Mouse (Mus musculus) stomach, embryonic 16.5 days (tissue): ENCODE data around the gene Fgf22. TPM values are rescaled to one million over a fixed set of nuclear protein-coding genes. Genes with fewer than 3 reads are reported as not detected.

Experiments
- ATAC-seq: fragments of 200-750 bp; cut with Nextera tagmentation; 2 replicates; pipeline ENCODE4 v1.8.0; 2017; ENCODE audit warnings: moderate number of reproducible peaks, moderate TSS enrichment; ENCODE audit not compliant: insufficient read depth, low FRiP score
- H3K27ac ChIP-seq: fragments of 300-500 bp; sonication (generic); 2 replicates; pipeline ENCODE4 v1.5.1; 2014; ENCODE audit warnings: low read length
- H3K27me3 ChIP-seq: fragments of 300-500 bp; sonication (generic); 2 replicates; pipeline ENCODE4 v1.6.1; 2014; ENCODE audit warnings: low read length, control low read depth, mixed read lengths; ENCODE audit not compliant: control insufficient read depth, insufficient read depth
- H3K36me3 ChIP-seq: fragments of 300-500 bp; sonication (generic); 2 replicates; pipeline ENCODE4 v1.6.1; 2014; ENCODE audit warnings: low read length; ENCODE audit not compliant: control insufficient read depth, insufficient read depth
- H3K4me1 ChIP-seq: fragments of 300-500 bp; sonication (generic); 2 replicates; pipeline ENCODE4 v1.6.1; 2014; ENCODE audit warnings: low read length, control low read depth, mixed read lengths; ENCODE audit not compliant: control insufficient read depth, insufficient read depth
- H3K4me2 ChIP-seq: fragments of 300-500 bp; sonication (generic); 2 replicates; pipeline ENCODE4 v1.6.1; 2014; ENCODE audit warnings: low read depth, low read length, mixed read lengths
- H3K4me3 ChIP-seq: fragments of 300-500 bp; sonication (generic); replicated peaks from 2 replicates; pipeline ENCODE4 v1.5.1; 2014; ENCODE audit warnings: mild to moderate bottlenecking, low read length
- H3K9ac ChIP-seq: fragments of 300-500 bp; sonication (generic); 2 replicates; pipeline ENCODE4 v1.6.1; 2014; ENCODE audit warnings: low read length
- H3K9me3 ChIP-seq: fragments of 300-500 bp; sonication (generic); replicated peaks from 2 replicates; pipeline ENCODE4 v1.6.1; 2016; ENCODE audit warnings: low read length, control low read depth; ENCODE audit not compliant: control insufficient read depth
- WGBS: fragments of 180-500 bp; shearing (Covaris S2); extraction: QIAGEN DNeasy Blood & Tissue Kit; methylation state at CpG from one replicate; pipeline ENCODE4 v1.1.7; 2014; 5-methylcytosine and 5-hydroxymethylcytosine counted together
- polyA plus RNA-seq: library from polyadenylated mRNA; unstranded; fragments of >200 nt; fragmentation: Nextera tagmentation; extraction: Ambion mirVana; gene quantifications from 2 replicates; pipeline ENCODE4 v1.2.1, GENCODE M21; 2015

Fgf22 gene
- polyA plus RNA-seq, 1 experiment from 2014 or later: 0.37 TPM

DNA sequence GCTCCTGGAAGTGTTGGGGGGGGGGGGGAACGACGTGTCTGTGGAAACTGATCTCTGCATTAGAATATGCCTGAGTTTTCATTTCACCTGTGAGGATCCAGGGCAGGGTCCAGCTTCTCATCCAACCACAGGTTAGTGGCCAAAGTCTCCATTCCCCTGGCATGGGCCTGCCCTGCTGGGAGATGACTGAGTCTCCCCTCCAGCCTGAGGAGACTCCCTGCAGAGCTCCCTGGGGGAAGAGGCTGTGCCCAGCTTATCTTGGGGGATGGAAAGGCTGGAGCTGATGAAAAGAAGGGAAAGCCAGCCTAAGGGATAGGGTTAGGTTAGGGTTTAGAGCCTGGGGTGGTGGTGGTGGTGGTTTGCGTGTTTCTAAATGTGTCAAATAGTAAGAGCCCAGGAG lies 47.0 kb downstream of the Fgf22 start:
- H3K4me1 ChIP-seq: peaks cover 19% of the 10 kb centered on the region
- no peak overlapping the region for H3K27ac ChIP-seq
- 48% methylated on average over 3 of the region's 3 CpGs for WGBS

DNA sequence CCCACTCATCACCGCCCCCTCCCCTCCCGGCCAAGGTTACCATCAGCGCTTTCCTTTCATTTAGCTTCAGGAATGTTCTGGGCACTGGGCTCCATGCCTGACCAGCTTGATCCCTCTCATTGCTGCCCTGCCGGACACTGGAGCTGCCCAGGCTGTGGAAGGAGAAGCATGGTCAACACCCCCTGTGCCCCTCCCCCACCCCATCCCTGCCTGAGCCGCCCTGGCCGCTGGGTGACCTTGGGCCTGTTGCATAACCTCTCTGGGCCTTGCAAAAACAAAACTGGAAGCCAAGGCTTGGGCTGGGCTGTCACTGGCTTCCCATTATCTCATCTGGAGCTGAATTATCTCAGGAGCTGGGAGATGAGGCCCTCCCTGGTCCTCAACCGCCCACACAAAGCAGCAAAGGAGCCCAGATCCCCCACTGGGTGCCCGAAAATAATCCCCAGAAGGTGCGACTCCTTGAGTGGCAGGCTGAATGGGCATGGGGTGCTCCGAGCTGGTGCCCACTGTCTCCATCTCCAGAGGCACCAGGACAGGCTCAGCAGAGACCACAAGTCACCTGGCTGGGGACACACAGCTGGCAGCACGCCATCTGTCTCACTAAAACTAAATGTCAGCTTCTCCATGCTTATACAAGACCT lies 47.6 kb downstream of the Fgf22 start:
- no peak overlapping the region for H3K4me3 ChIP-seq
- H3K27me3 ChIP-seq: no peaks in the 10 kb centered on the region
- WGBS: 48% methylated on average over 11 of the region's 11 CpGs
- peaks cover 18% of the 10 kb centered on the region for H3K4me1 ChIP-seq
- no peak for ATAC-seq
- H3K9ac ChIP-seq: no peak overlapping the region
- no peaks in the 10 kb centered on the region for H3K9me3 ChIP-seq
- H3K4me2 ChIP-seq: no peak overlapping the region
- H3K36me3 ChIP-seq: no peaks in the 10 kb centered on the region
- H3K27ac ChIP-seq: no peak overlapping the region

More for the DNA sequence above, 47.0 kb downstream of the Fgf22 start:
- Histone ChIP-seq H3K36me3 (no peaks in the 10 kb centered on the region), H3K4me2 (no peak overlapping the region), H3K9me3 (no peaks in the 10 kb centered on the region), H3K27me3 (no peaks in the 10 kb centered on the region), H3K9ac (no peak overlapping the region), H3K4me3 (no peak overlapping the region)
- ATAC-seq: no peak

GRCm38 (mm10) chr10:79803716-79804323 lies 48.9 kb downstream of the Fgf22 start:
- H3K4me3 ChIP-seq: no peak overlapping the region
- no peaks in the 10 kb centered on the region for H3K36me3 ChIP-seq
- peaks cover 18% of the 10 kb centered on the region for H3K4me1 ChIP-seq
- H3K9ac ChIP-seq: peak overlapping the region; percentile 22; the same call in 1 of the 2 replicates
- no peaks in the 10 kb centered on the region for H3K27me3 ChIP-seq
- 24% methylated on average over 29 of the region's 29 CpGs for WGBS
- no peak overlapping the region for H3K27ac ChIP-seq
- H3K4me2 ChIP-seq: peak overlapping the region; percentile 16
- no peak for ATAC-seq
- no peaks in the 10 kb centered on the region for H3K9me3 ChIP-seq

GRCm38 (mm10) chr10:79805636-79806035 lies 50.8 kb downstream of the Fgf22 start:
- Histone ChIP-seq H3K4me1 (peaks cover 18% of the 10 kb centered on the region), H3K27me3 (no peaks in the 10 kb centered on the region), H3K4me2 (no peak overlapping the region), H3K9me3 (no peaks in the 10 kb centered on the region), H3K36me3 (no peaks in the 10 kb centered on the region), H3K4me3 (no peak overlapping the region), H3K9ac (no peak overlapping the region), H3K27ac (no peak overlapping the region)
- ATAC-seq: no peak
- 55% methylated on average over 11 of the region's 11 CpGs for WGBS

DNA sequence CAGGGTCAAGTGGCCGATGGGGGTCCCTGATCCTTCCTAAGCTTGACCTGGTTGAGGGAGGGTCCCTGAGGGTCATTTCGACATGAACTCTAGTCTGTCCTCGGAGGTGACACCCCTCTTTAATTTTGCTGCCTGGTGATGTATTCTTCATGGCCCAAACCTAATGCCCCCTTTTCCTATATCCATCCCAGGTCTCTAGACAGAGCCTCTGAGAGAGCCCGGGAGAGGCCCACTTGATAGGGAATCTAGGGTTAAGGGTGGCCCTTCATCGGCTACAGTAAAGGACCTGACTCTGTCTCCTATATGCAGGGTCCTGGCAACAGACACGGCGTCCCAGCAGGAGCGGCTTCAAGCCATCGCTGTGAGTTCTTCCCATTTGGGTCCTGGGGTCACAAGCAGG lies 51.5 kb downstream of the Fgf22 start:
- no peak for ATAC-seq
- H3K4me2 ChIP-seq: no peak overlapping the region
- no peaks in the 10 kb centered on the region for H3K9me3 ChIP-seq
- H3K27ac ChIP-seq: no peak overlapping the region
- H3K27me3 ChIP-seq: no peaks in the 10 kb centered on the region
- H3K9ac ChIP-seq: no peak overlapping the region
- no peaks in the 10 kb centered on the region for H3K36me3 ChIP-seq
- H3K4me1 ChIP-seq: peaks cover 18% of the 10 kb centered on the region
- H3K4me3 ChIP-seq: no peak overlapping the region
- WGBS: 80% methylated on average over 9 of the region's 9 CpGs

DNA sequence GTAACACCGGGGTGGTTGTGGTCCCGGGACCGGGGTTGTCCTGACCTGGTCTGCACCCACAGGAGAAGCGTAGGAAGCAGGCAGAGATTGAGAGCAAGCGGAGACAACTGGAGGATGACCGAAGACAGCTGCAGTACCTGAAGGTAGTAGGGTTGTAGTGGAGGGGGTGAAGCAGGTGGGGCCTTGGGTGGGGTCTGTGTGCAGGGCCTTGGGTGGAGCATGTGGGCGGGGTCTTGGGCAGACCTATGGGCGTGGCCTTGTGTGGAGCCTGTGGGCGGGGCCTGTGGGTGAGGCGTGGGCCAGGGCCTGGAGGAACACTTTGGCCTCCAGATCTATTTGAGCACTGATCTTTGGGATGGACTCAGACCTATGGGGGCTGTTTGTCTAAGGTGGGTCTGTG lies 52.1 kb downstream of the Fgf22 start:
- Histone ChIP-seq H3K4me1 (peaks cover 18% of the 10 kb centered on the region), H3K36me3 (no peaks in the 10 kb centered on the region), H3K4me2 (no peak overlapping the region), H3K9ac (no peak overlapping the region), H3K4me3 (no peak overlapping the region), H3K9me3 (no peaks in the 10 kb centered on the region), H3K27ac (no peak overlapping the region), H3K27me3 (no peaks in the 10 kb centered on the region)
- WGBS: 79% methylated on average over 10 of the region's 10 CpGs
- peak; percentile 48; the same call in 1 of the 2 replicates for ATAC-seq

GRCm38 (mm10) chr10:79807826-79808225 lies 53.0 kb downstream of the Fgf22 start:
- no peaks in the 10 kb centered on the region for H3K27me3 ChIP-seq
- H3K4me3 ChIP-seq: no peak overlapping the region
- 70% methylated on average over 11 of the region's 11 CpGs for WGBS
- peak overlapping the region; percentile 17; the same call in 1 of the 2 replicates for H3K27ac ChIP-seq
- no peak overlapping the region for H3K9ac ChIP-seq
- no peak overlapping the region for H3K4me2 ChIP-seq
- peaks cover 14% of the 10 kb centered on the region for H3K4me1 ChIP-seq
- no peaks in the 10 kb centered on the region for H3K36me3 ChIP-seq
- H3K9me3 ChIP-seq: no peaks in the 10 kb centered on the region
- ATAC-seq: no peak; the same call in 1 of the 2 replicates

Other genes with a start within 250 kb of the Fgf22 start
- 69.9 and 88.4 TPM in 2 replicates for gene Plpp2, start 221.3 kb upstream of the Fgf22 start, polyA plus RNA-seq
- gene Mier2, start 199.9 kb upstream of the Fgf22 start, polyA plus RNA-seq: 40.7 and 46.8 TPM in 2 replicates
- gene Theg, start 167.7 kb upstream of the Fgf22 start, polyA plus RNA-seq: not detected in 2 replicates
- gene C2cd4c, start 141.1 kb upstream of the Fgf22 start, polyA plus RNA-seq: 0.03 TPM in 1 of 2 replicates, not detected in the other
- gene Shc2, start 117.2 kb upstream of the Fgf22 start, polyA plus RNA-seq: 3.0 and 3.2 TPM in 2 replicates
- gene Odf3l2, start 109.3 kb upstream of the Fgf22 start, polyA plus RNA-seq: not detected in 2 replicates
- 33.7 and 41.9 TPM in 2 replicates for gene Madcam1, start 90.5 kb upstream of the Fgf22 start, polyA plus RNA-seq
- 47.4 and 53.2 TPM in 2 replicates for gene Tpgs1, start 85.7 kb upstream of the Fgf22 start, polyA plus RNA-seq
- 84.6 and 86.3 TPM in 2 replicates for gene Cdc34, start 72.9 kb upstream of the Fgf22 start, polyA plus RNA-seq
- gene Gzmm, start 66.1 kb upstream of the Fgf22 start, polyA plus RNA-seq: 0.31 and 0.44 TPM in 2 replicates
- gene Bsg, start 50.6 kb upstream of the Fgf22 start, polyA plus RNA-seq: 983 and 1,041 TPM in 2 replicates
- gene Hcn2, start 38.4 kb upstream of the Fgf22 start, polyA plus RNA-seq: not detected in 2 replicates
- gene Polrmt, start 8.5 kb upstream of the Fgf22 start, polyA plus RNA-seq: 33.3 and 40.9 TPM in 2 replicates
- gene Rnf126, start 11.9 kb downstream of the Fgf22 start, polyA plus RNA-seq: 29.9 and 34.8 TPM in 2 replicates
- gene Fstl3, start 22.2 kb downstream of the Fgf22 start, polyA plus RNA-seq: 18.1 and 23.1 TPM in 2 replicates
- 0.55 and 0.72 TPM in 2 replicates for gene Prss57, start 35.9 kb downstream of the Fgf22 start, polyA plus RNA-seq
- gene Palm, start 38.5 kb downstream of the Fgf22 start, polyA plus RNA-seq: 56.8 and 58.0 TPM in 2 replicates
- 50.6 and 62.3 TPM in 2 replicates for gene Misp, start 65.9 kb downstream of the Fgf22 start, polyA plus RNA-seq
- gene Ptbp1, start 99.4 kb downstream of the Fgf22 start, polyA plus RNA-seq: 268 and 308 TPM in 2 replicates
- gene Prtn3, start 119.4 kb downstream of the Fgf22 start, polyA plus RNA-seq: 4.1 and 7.2 TPM in 2 replicates
- 28.7 and 29.1 TPM in 2 replicates for gene Plppr3, start 119.6 kb downstream of the Fgf22 start, polyA plus RNA-seq
- 6.3 and 9.8 TPM in 2 replicates for gene Elane, start 131.2 kb downstream of the Fgf22 start, polyA plus RNA-seq
- gene Cfd, start 135.8 kb downstream of the Fgf22 start, polyA plus RNA-seq: not detected in 2 replicates
- gene Med16, start 153.8 kb downstream of the Fgf22 start, polyA plus RNA-seq: 39.6 and 42.3 TPM in 2 replicates
- gene Gm26602, start 155.8 kb downstream of the Fgf22 start, polyA plus RNA-seq: 4.1 TPM in 1 of 2 replicates, not detected in the other
- 0.89 and 0.97 TPM in 2 replicates for gene Kiss1r, start 161.9 kb downstream of the Fgf22 start, polyA plus RNA-seq
- gene R3hdm4, start 166.1 kb downstream of the Fgf22 start, polyA plus RNA-seq: 160 and 176 TPM in 2 replicates
- gene Arid3a, start 172.0 kb downstream of the Fgf22 start, polyA plus RNA-seq: 4.9 and 5.2 TPM in 2 replicates
- gene Wdr18, start 205.1 kb downstream of the Fgf22 start, polyA plus RNA-seq: 76.7 and 86.9 TPM in 2 replicates
- 0.21 and 0.45 TPM in 2 replicates for gene Grin3b, start 215.6 kb downstream of the Fgf22 start, polyA plus RNA-seq
- gene Tmem259, start 229.3 kb downstream of the Fgf22 start, polyA plus RNA-seq: 5.6 TPM in 2 replicates
- gene Cnn2, start 233.5 kb downstream of the Fgf22 start, polyA plus RNA-seq: 333 and 334 TPM in 2 replicates
- 6.3 and 7.4 TPM in 2 replicates for gene Abca7, start 241.4 kb downstream of the Fgf22 start, polyA plus RNA-seq